Mouse (Mus musculus) small intestine, adult 2 months (tissue): Measurements from ENCODE around the gene Dcps. TPM values are rescaled to one million over a fixed set of nuclear protein-coding genes. Genes with fewer than 3 reads are reported as not detected.

Experiments
- H3K27ac ChIP-seq: fragments of 200-500 bp; 2 replicates; pipeline ENCODE4 v1.5.1; 2012; ENCODE audit warnings: low read depth, low read length, control low read depth, inconsistent platforms; ENCODE audit not compliant: insufficient read depth
- H3K27me3 ChIP-seq: fragments of 200-500 bp; 2 replicates; pipeline ENCODE4 v1.6.1; 2012; ENCODE audit warnings: mild to moderate bottlenecking, moderate library complexity, low read length, inconsistent platforms; ENCODE audit not compliant: control insufficient read depth, insufficient read depth
- H3K36me3 ChIP-seq: fragments of 200-500 bp; 2 replicates; pipeline ENCODE4 v1.6.1; 2012; ENCODE audit warnings: mild to moderate bottlenecking, low read length, control low read depth, inconsistent platforms; ENCODE audit not compliant: control insufficient read depth, insufficient read depth
- H3K4me1 ChIP-seq: fragments of 200-500 bp; 2 replicates; pipeline ENCODE4 v1.6.1; 2012; ENCODE audit warnings: low read length, inconsistent platforms, mixed read lengths; ENCODE audit not compliant: control insufficient read depth, insufficient read depth, insufficient read length
- H3K4me3 ChIP-seq: fragments of 200-500 bp; 2 replicates; pipeline ENCODE4 v1.5.1; 2012; ENCODE audit warnings: low read depth, mild to moderate bottlenecking, control low read depth, inconsistent platforms, low read length, moderate library complexity
- CTCF ChIP-seq: fragments of 200-500 bp; IDR thresholded peaks from 2 replicates; pipeline ENCODE4 v1.5.1; 2012; ENCODE audit warnings: low read depth, mild to moderate bottlenecking, control low read depth, inconsistent platforms, low read length, moderate library complexity, mixed read lengths; ENCODE audit not compliant: insufficient replicate concordance, insufficient read length; ENCODE audit errors: extremely low read depth
- POLR2A ChIP-seq: fragments of 200-500 bp; IDR thresholded peaks from 2 replicates; pipeline ENCODE4 v1.6.1; 2012; ENCODE audit warnings: low read depth, mild to moderate bottlenecking, control low read depth, inconsistent platforms, low read length, moderate library complexity
- WGBS: fragments of 180-500 bp; shearing (Covaris S2); methylation state at CpG from one replicate; pipeline ENCODE4 v1.1.7; 2018; 5-methylcytosine and 5-hydroxymethylcytosine counted together
- polyA plus RNA-seq: library from polyadenylated mRNA; depleted of rRNA; stranded (reverse); fragments of >200 nt; gene quantifications from 2 replicates; pipeline ENCODE4 v1.2.3, GENCODE M21; 2012; rRNA removed

Dcps gene
- 9.4 and 18.4 TPM in 2 replicates for polyA plus RNA-seq

DNA sequence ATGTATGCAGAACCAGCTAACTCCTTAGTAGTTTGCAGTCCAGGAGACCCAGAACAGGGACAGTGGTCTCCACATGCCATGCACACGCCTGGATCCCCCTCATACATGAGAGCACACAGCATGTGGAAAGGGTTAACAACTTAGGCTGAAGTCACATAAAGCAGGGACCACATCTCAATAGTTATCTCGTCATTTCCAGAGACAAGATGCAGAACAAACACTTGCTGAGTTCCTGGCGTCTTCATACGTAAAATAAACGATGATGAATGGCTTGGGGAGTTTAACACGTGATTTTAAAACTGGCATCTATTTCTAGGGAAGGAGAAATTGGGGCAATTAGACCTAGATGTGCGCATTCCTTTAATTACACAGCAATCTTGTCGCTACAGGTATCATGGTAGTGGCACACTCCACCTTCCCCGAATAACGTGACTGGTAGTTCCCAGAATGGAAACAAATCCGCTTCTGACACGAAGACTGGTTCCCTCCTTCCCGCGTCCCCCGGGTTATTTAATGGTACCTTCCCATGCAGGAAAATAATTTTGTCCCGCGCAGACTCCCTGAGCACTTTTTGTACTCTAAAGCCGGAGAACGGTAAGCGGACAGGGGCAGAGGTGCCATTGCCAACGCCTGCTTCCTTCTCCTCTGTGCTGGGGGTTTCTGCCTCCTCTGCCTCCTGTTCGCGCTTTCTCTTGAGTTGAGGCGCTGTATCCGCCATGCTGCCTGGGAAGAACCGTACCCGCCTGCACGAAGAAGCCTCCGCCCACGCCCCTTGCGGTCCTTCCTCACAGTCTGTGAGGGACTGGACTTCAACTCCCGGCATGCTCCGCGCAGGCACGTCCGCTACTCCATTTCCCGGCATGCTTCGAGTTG, at the start of gene Dcps:
Dcps (minus strand) TSS at position 811 of the 873 bp plus-strand sequence.
- Histone ChIP-seq H3K36me3 (no peaks in the 10 kb centered on the region), H3K4me1 (peaks cover 4% of the 10 kb centered on the region; the same call in 1 of the 2 replicates), H3K4me3 (peak within 1 kb of the TSS; percentile 74), H3K27ac (peak within 1 kb of the TSS; percentile 55), H3K27me3 (no peaks in the 10 kb centered on the region)
- under 1% methylated on average over 38 of the region's 38 CpGs for WGBS
- peak; percentile 10; the same call in 1 of the 2 replicates for TF ChIP-seq CTCF
- TF ChIP-seq POLR2A: peak; percentile 33; the same call in 1 of the 2 replicates

DNA sequence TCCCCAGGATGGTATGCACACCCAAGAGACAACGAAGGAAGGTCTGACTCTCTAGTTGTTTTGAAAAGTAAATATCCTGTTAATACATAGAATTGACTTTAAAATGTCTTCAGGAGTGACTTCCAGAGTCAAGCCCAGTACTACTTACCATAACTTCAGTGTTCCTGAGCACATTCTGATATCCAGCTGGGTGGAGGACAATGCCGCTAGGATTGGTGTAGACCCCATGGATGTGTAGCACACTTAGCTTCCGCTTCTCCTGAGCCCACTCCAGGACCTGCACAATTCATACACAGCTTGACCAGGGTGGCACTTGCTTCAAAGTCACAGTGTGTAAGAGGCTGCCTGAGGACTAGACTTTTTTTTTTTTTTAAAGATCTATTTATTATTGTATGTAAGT, 47.6 kb upstream of the Dcps start:
- WGBS: 97% methylated on average over 3 of the region's 3 CpGs

DNA sequence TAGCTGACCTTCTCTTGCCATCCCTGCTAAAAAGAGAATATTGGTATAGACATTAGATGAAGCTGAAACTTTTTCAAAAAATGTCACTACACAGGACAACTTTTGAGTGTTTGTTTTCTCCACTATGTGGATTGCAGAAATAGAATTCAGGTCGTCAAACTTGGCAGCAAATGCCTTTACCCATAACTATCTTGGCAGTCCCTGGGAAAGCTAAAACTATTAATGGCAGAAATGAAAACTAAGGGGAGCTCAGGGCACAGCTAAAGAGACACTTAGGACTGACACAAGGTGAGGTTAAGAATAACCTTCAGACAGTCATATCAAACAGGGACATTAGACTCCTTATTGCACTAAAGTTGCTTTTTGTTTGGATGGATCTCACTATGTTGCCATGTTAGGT, 42.1 kb upstream of the Dcps start:
- peaks cover 68% of the 10 kb centered on the region for H3K36me3 ChIP-seq
- H3K4me3 ChIP-seq: no peak overlapping the region
- H3K27me3 ChIP-seq: no peaks in the 10 kb centered on the region
- H3K27ac ChIP-seq: no peak overlapping the region
- TF ChIP-seq POLR2A: no peak
- no peak for TF ChIP-seq CTCF
- WGBS: 63% methylated on average over 1 of the region's 1 CpGs
- no peaks in the 10 kb centered on the region for H3K4me1 ChIP-seq

More for the DNA sequence above, 47.6 kb upstream of the Dcps start:
- TF ChIP-seq POLR2A (no peak), CTCF (no peak)
- peaks cover 41% of the 10 kb centered on the region for H3K36me3 ChIP-seq
- no peak overlapping the region for H3K27ac ChIP-seq
- no peaks in the 10 kb centered on the region for H3K27me3 ChIP-seq
- H3K4me3 ChIP-seq: no peak overlapping the region
- no peaks in the 10 kb centered on the region for H3K4me1 ChIP-seq

DNA sequence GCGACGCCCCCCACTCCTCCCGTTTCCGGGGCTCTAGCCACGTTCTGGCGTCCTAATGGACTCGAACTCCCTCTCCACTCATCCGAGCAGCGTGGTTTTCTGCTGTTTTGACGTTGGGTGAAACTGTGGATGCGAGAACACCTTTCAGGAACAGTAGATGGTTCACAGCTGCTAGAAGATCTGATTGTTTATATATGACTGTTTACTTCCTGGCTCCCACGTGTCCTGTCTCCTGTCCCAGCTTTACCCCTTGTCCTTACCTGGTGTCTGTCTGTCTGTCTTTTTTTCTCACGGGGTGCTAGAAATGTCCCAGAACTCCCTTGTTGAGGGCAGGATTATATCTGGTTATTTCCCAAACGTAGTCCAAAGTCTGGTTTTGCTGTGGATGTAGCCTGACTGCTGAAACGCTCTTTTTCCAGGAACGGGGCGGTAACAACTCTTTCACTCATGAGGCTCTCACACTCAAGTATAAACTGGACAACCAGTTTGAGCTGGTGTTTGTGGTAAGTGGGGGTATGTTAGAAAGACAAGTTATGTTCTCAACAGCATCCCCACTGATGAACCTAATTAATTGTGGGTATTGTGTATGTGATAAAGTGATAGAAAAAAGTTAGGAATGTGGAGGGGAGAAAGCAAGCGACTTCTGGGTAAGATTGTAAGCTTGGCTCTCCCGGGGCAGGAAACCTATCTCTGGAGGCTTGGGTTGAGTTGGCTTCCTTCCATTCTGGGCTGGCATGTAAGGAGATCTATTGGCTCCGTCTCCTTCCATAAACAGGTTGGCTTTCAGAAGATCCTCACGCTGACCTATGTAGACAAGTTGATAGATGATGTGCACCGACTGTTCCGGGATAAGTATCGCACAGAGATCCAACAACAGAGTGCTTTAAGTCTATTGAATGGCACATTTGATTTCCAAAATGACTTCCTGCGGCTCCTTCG, 36.0 kb upstream of the Dcps start:
- peaks cover 5% of the 10 kb centered on the region; the same call in 1 of the 2 replicates for H3K4me1 ChIP-seq
- peak overlapping the region; percentile 89 for H3K27ac ChIP-seq
- 24% methylated on average over 26 of the region's 26 CpGs for WGBS
- no peaks in the 10 kb centered on the region for H3K27me3 ChIP-seq
- TF ChIP-seq CTCF (no peak), POLR2A (no peak)
- H3K36me3 ChIP-seq: peaks cover 46% of the 10 kb centered on the region
- peak overlapping the region; percentile 86 for H3K4me3 ChIP-seq

DNA sequence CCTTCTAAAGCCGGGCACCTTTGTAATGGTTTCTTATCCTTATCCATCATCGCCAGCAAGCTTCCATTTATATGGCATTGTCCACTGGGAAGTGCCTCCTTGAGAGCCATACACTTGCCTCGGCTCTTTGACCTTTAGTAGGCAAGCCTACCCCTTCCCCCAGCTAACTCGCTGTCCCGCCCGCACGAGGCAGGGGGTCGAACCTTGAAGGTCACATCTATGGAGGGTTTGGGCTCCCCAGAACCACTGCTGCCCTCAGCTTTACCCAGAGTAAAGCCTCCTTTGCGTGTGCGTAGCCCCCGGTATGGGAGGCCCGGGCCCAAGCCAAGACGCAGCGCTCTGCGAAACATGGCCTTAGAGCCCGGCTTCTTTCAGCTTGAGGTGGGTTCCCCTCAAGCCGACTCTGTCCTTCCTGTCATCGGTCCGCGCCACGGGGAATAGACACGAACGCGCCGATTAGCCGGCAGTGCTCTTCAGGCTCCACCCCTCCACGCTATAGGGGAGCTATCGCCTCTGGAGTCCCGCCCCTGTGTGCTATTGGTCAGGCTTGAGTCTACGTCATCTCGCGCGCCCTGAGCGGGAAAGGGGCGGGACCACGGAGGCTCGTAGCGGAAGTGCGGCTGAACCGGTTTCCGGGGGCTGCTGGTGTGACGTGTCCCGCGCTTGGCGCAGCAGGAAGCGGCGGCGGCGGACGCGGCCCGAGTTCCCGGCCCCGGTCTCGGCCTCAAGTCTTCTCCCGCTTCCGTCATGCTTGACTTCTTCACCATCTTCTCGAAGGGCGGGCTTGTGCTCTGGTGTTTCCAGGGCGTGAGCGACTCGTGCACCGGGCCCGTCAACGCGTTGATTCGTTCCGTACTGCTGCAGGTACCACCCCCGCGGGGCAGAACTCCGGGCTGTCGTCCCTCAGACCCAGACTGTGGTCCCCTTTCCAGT, 34.9 kb upstream of the Dcps start, which contains the start of gene Foxred1:
Foxred1 (minus strand) TSS at position 514 of the 933 bp plus-strand sequence.
- WGBS: under 1% methylated on average over 72 of the region's 72 CpGs
- Histone ChIP-seq H3K27ac (peak within 1 kb of the TSS; percentile 89), H3K27me3 (no peaks in the 10 kb centered on the region), H3K4me3 (peak within 1 kb of the TSS; percentile 88), H3K4me1 (peaks cover 5% of the 10 kb centered on the region; the same call in 1 of the 2 replicates), H3K36me3 (peaks cover 51% of the 10 kb centered on the region)
- no peak for TF ChIP-seq CTCF
- peak; percentile 92 for TF ChIP-seq POLR2A

DNA sequence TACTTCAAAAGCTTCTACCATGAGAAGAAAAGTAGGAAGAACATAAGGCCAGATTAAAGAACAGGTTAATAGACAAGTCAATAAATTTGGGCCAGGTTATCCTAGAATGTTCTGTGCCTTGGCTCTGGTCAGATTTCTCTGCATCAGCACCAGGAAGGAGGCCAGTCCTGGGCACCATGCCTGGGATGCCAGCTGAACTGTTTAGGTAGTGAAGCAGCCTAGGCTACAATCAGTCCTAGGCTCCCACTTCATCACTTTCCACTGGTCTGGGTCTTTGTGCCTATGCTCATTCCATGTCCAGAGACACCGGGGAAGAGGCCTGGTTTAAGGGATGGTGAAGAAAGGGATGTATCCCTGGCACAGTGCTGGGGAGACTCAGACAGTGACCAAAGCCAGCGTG, 28.6 kb upstream of the Dcps start:
- Histone ChIP-seq H3K4me3 (no peak overlapping the region), H3K27me3 (no peaks in the 10 kb centered on the region), H3K4me1 (peaks cover 3% of the 10 kb centered on the region; the same call in 1 of the 2 replicates), H3K27ac (no peak overlapping the region), H3K36me3 (peaks cover 33% of the 10 kb centered on the region)
- 92% methylated on average over 2 of the region's 2 CpGs for WGBS
- no peak for TF ChIP-seq POLR2A
- no peak for TF ChIP-seq CTCF
